Comparison of ENCODE assay signal across 8 mouse cellular contexts in genomic region chr5:121449976-121450375, GRCm38 (mm10). TPM values are rescaled to one million over a fixed set of nuclear protein-coding genes. Genes with fewer than 3 reads are reported as not detected.
A peak's percentile ranks its signal among the peaks of the same experiment; 100 is the strongest.
DNase-seq lines count a peak whose midpoint lies in the region; ATAC-seq lines count a peak whose summit lies in the region.

No protein-coding gene starts in this region.

- no peak overlapping the region for H3K9ac ChIP-seq in liver, embryonic 13.5 days
- no peak overlapping the region for H3K9ac ChIP-seq in forebrain, embryonic 13.5 days

- peaks cover 52% of the 10 kb centered on the region for H3K36me3 ChIP-seq in heart, embryonic 10.5 days
- peaks cover 48% of the 10 kb centered on the region for H3K36me3 ChIP-seq in liver, embryonic 13.5 days
- H3K36me3 ChIP-seq in forebrain, embryonic 13.5 days (ENCODE audit: poor library complexity, severe bottlenecking): peaks cover 50% of the 10 kb centered on the region

- ATAC-seq in liver, embryonic 13.5 days (ENCODE audit: low read depth): no peak
- peak; percentile 41 for ATAC-seq in neutrophil, adult 5-6 weeks (ENCODE audit: extremely low read depth, insufficient number of reproducible peaks, low FRiP score, poor library complexity, severe bottlenecking)
- no peak for ATAC-seq in forebrain, embryonic 13.5 days

- peaks cover 35% of the 10 kb centered on the region for H3K4me1 ChIP-seq in heart, embryonic 10.5 days
- peaks cover 48% of the 10 kb centered on the region for H3K4me1 ChIP-seq in liver, embryonic 13.5 days (replicated peaks)
- peaks cover 30% of the 10 kb centered on the region for H3K4me1 ChIP-seq in forebrain, embryonic 13.5 days

- H3K27ac ChIP-seq in heart, embryonic 10.5 days: no peak overlapping the region
- H3K27ac ChIP-seq in liver, embryonic 13.5 days: peak overlapping the region; percentile 96
- H3K27ac ChIP-seq in forebrain, embryonic 13.5 days: no peak overlapping the region

- peak overlapping the region; percentile 97 for H3K4me2 ChIP-seq in liver, embryonic 13.5 days
- H3K4me2 ChIP-seq in forebrain, embryonic 13.5 days: no peak overlapping the region

- 73% methylated on average over 6 of the region's 6 CpGs for WGBS in heart, embryonic 10.5 days
- 48% methylated on average over 6 of the region's 6 CpGs for WGBS in liver, embryonic 13.5 days (ENCODE audit: insufficient replicate concordance)
- 60% methylated on average over 6 of the region's 6 CpGs for WGBS in forebrain, embryonic 13.5 days

- H3K4me3 ChIP-seq in heart, embryonic 10.5 days: no peak overlapping the region
- no peak overlapping the region for H3K4me3 ChIP-seq in liver, embryonic 13.5 days (replicated peaks)
- H3K4me3 ChIP-seq in forebrain, embryonic 13.5 days: no peak overlapping the region

- peak; percentile 54 to 76 for DNase-seq in heart, adult 18-20 months
- DNase-seq in heart, embryonic 10.5 days (ENCODE audit: low spot score): no peak
- DNase-seq in A20 (ENCODE audit: low read depth, low spot score) (peak; percentile 91), adipocyte (ENCODE audit: low spot score) (peak; percentile 83)
- peak; percentile 24 for DNase-seq in fibroblast of lung, adult 2 months (ENCODE audit: low read depth)
- peak; percentile 49 for DNase-seq in liver, embryonic 13.5 days

- H3K27me3 ChIP-seq in heart, embryonic 10.5 days (ENCODE audit: insufficient read depth, poor library complexity, severe bottlenecking): no peaks in the 10 kb centered on the region
- no peaks in the 10 kb centered on the region for H3K27me3 ChIP-seq in liver, embryonic 13.5 days
- H3K27me3 ChIP-seq in forebrain, embryonic 13.5 days: no peaks in the 10 kb centered on the region

- no peaks in the 10 kb centered on the region for H3K9me3 ChIP-seq in heart, embryonic 10.5 days
- no peaks in the 10 kb centered on the region for H3K9me3 ChIP-seq in liver, embryonic 13.5 days (replicated peaks)
- no peaks in the 10 kb centered on the region for H3K9me3 ChIP-seq in forebrain, embryonic 13.5 days (replicated peaks)

RNA-seq across cellular contexts. Expression of gene Tmem116, which starts 1.7 kb away (rescaled TPM):
- 10 to 100 TPM; 12.0 to 14.9 TPM for total RNA-seq in heart, adult 18-20 months (2021)
- 2.4 and 4.6 TPM in 2 replicates for polyA plus RNA-seq in heart, embryonic 10.5 days (2016; fragmentation: Nextera tagmentation; extraction: Ambion mirVana)
- polyA plus RNA-seq in liver, embryonic 13.5 days (2015; fragmentation: Nextera tagmentation; extraction: Ambion mirVana): 0.83 and 1.3 TPM in 2 replicates
- total RNA-seq in neutrophil, adult 5-6 weeks (2017): 0.35 and 0.86 TPM in 2 replicates
- polyA plus RNA-seq in forebrain, embryonic 13.5 days (2015; fragmentation: Nextera tagmentation; extraction: Ambion mirVana): 1.8 TPM in 2 replicates

RNA-seq across cellular contexts. Expression of gene Erp29, which starts 2.3 kb away (rescaled TPM):
- 10 to 100 TPM; 68.2 to 68.6 TPM for total RNA-seq in heart, adult 18-20 months (2021)
- polyA plus RNA-seq in heart, embryonic 10.5 days (2016; fragmentation: Nextera tagmentation; extraction: Ambion mirVana): 153 and 160 TPM in 2 replicates
- polyA plus RNA-seq in liver, embryonic 13.5 days (2015; fragmentation: Nextera tagmentation; extraction: Ambion mirVana): 99.8 and 102 TPM in 2 replicates
- 362 and 399 TPM in 2 replicates for total RNA-seq in neutrophil, adult 5-6 weeks (2017)
- polyA plus RNA-seq in forebrain, embryonic 13.5 days (2015; fragmentation: Nextera tagmentation; extraction: Ambion mirVana): 130 and 137 TPM in 2 replicates

RNA-seq across cellular contexts. Expression of gene Naa25, which starts 52.2 kb away (rescaled TPM):
- total RNA-seq in heart, adult 18-20 months (2021): 10 to 100 TPM; 22.4 to 23.1 TPM
- 47.3 and 50.7 TPM in 2 replicates for polyA plus RNA-seq in heart, embryonic 10.5 days (2016; fragmentation: Nextera tagmentation; extraction: Ambion mirVana)
- 32.8 and 37.7 TPM in 2 replicates for polyA plus RNA-seq in liver, embryonic 13.5 days (2015; fragmentation: Nextera tagmentation; extraction: Ambion mirVana)
- 31.0 and 34.3 TPM in 2 replicates for total RNA-seq in neutrophil, adult 5-6 weeks (2017)
- polyA plus RNA-seq in forebrain, embryonic 13.5 days (2015; fragmentation: Nextera tagmentation; extraction: Ambion mirVana): 46.7 and 52.2 TPM in 2 replicates

RNA-seq across cellular contexts. Expression of gene Adam1b, which starts 53.3 kb away (rescaled TPM):
- total RNA-seq in heart, adult 18-20 months (2021): not detected
- polyA plus RNA-seq in heart, embryonic 10.5 days (2016; fragmentation: Nextera tagmentation; extraction: Ambion mirVana): 0.15 and 0.18 TPM in 2 replicates
- not detected in 2 replicates for polyA plus RNA-seq in liver, embryonic 13.5 days (2015; fragmentation: Nextera tagmentation; extraction: Ambion mirVana)
- not detected in 2 replicates for total RNA-seq in neutrophil, adult 5-6 weeks (2017)
- polyA plus RNA-seq in forebrain, embryonic 13.5 days (2015; fragmentation: Nextera tagmentation; extraction: Ambion mirVana): not detected in 2 replicates
